Mouse (Mus musculus): ENCODE measurements at regions not wholly inside any gene's neighbourhood (a gene's known extent, or its start where the extent isn't known, plus 50 kb on each side); places are given as distances from the start of the nearest gene placed in this dataset.

DNA sequence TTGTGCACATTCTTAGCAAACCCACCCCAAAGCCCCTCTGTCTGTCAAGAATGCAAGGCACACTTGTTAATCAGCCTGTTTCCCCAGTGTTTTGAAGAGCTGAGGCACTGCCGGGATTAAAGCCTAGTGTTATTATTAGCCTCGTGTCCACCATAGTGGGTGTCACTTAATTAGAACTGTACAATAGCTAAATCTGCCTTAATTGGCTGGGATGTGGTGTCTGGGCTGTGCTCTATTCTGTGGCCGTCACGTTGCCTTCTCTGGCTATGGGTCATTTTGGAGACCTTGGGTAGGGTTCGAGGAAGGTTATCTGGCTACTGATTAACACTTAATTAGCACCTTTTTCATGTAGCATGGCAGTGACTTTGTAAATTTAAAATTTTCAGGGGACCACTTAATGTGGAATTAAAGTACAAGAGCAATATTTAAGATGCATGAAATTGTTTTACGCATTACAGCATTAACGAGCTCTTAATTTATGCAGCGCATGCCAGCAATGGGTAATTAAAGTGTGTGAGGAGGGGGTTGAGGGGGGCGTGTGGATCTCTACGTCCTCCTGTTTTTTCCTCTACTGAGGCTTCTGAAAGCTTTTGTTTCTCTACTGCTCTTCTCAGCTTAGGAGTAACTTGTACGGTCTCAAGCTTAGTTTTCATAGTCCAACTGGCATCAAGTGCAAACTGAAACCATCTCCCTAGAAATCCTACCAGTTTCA, 124.5 kb upstream of the Atp6ap2 start:
- 66% methylated on average over 11 of the region's 11 CpGs for WGBS
- Histone ChIP-seq H3K27ac (ENCODE audit: low read length) (no peak overlapping the region), H3K36me3 (ENCODE audit: control insufficient read depth, insufficient read depth) (no peaks in the 10 kb centered on the region), H3K4me3 (ENCODE audit: low read length) (no peak overlapping the region), H3K9ac (ENCODE audit: low read length) (no peak overlapping the region), H3K9me3 (replicated peaks; ENCODE audit: control insufficient read depth, low read length) (peaks cover 2% of the 10 kb centered on the region; the same call in 1 of the 2 replicates), H3K27me3 (ENCODE audit: control insufficient read depth, insufficient read depth, low read length) (no peaks in the 10 kb centered on the region), H3K4me1 (ENCODE audit: control insufficient read depth, insufficient read depth, low read length) (no peaks in the 10 kb centered on the region), H3K4me2 (ENCODE audit: low read depth, low read length) (no peak overlapping the region)
- no peak for ATAC-seq (replicated peaks; ENCODE audit: extremely low read depth, insufficient read depth, low FRiP score)

DNA sequence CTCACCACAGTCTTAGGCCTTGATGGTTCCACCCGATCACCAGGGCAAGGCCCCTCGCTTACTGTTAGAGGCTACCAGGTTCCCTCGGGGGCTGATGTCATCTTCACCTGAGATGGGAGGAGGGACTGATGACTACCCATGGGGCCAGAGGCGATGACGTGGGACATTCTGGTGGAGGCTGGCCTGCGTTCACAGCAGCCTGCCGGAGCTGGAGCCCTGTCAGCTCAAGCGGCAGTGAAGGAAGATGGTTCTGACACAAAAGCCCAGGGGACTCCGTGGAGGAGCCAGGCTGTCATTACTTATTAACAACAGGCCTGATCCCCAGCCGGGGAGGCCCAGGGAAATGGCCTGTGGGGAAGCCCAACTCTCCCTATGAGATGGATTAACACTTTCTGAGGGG, 121.3 kb upstream of the Atp6ap2 start:
- Histone ChIP-seq H3K9ac (ENCODE audit: low read length) (no peak overlapping the region), H3K36me3 (ENCODE audit: control insufficient read depth, insufficient read depth) (no peaks in the 10 kb centered on the region), H3K9me3 (replicated peaks; ENCODE audit: control insufficient read depth, low read length) (no peaks in the 10 kb centered on the region), H3K27ac (ENCODE audit: low read length) (no peak overlapping the region), H3K27me3 (ENCODE audit: control insufficient read depth, insufficient read depth, low read length) (no peaks in the 10 kb centered on the region), H3K4me2 (ENCODE audit: low read depth, low read length) (no peak overlapping the region), H3K4me3 (ENCODE audit: low read length) (no peak overlapping the region), H3K4me1 (ENCODE audit: control insufficient read depth, insufficient read depth, low read length) (no peaks in the 10 kb centered on the region)
- ATAC-seq (replicated peaks; ENCODE audit: extremely low read depth, insufficient read depth, low FRiP score), result no peak
- 44% methylated on average over 10 of the region's 10 CpGs for WGBS

DNA sequence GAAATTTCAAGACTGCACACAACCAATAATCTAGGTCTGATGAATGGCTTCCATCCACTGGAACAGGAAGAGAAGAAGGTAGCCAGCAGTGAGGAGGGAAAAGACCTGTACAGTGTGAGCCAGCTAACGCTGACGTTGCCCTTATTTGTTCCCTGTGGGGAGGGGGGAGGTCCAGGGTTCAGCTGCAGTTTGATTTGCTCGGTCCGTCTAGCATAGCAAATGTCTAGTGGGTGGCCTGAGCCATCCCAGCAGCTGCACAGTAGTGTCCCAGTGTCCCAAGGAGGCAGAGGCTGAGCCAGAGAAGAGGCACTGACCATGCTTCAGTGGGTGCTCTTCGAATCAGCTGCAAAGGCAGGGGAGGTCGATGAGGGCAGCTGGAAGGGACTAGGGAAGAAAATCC, 120.7 kb upstream of the Atp6ap2 start:
- Histone ChIP-seq H3K27ac (ENCODE audit: low read length) (no peak overlapping the region; the same call in 1 of the 2 replicates), H3K9ac (ENCODE audit: low read length) (no peak overlapping the region), H3K9me3 (replicated peaks; ENCODE audit: control insufficient read depth, low read length) (no peaks in the 10 kb centered on the region), H3K4me3 (ENCODE audit: low read length) (no peak overlapping the region), H3K36me3 (ENCODE audit: control insufficient read depth, insufficient read depth) (no peaks in the 10 kb centered on the region), H3K27me3 (ENCODE audit: control insufficient read depth, insufficient read depth, low read length) (peaks cover 3% of the 10 kb centered on the region; the same call in 1 of the 2 replicates), H3K4me2 (ENCODE audit: low read depth, low read length) (0 out of 2 replicates have a peak overlapping the region, but pooled peaks have one; percentile 9), H3K4me1 (ENCODE audit: control insufficient read depth, insufficient read depth, low read length) (no peaks in the 10 kb centered on the region)
- ATAC-seq (replicated peaks; ENCODE audit: extremely low read depth, insufficient read depth, low FRiP score), result no peak
- 31% methylated on average over 6 of the region's 6 CpGs for WGBS

DNA sequence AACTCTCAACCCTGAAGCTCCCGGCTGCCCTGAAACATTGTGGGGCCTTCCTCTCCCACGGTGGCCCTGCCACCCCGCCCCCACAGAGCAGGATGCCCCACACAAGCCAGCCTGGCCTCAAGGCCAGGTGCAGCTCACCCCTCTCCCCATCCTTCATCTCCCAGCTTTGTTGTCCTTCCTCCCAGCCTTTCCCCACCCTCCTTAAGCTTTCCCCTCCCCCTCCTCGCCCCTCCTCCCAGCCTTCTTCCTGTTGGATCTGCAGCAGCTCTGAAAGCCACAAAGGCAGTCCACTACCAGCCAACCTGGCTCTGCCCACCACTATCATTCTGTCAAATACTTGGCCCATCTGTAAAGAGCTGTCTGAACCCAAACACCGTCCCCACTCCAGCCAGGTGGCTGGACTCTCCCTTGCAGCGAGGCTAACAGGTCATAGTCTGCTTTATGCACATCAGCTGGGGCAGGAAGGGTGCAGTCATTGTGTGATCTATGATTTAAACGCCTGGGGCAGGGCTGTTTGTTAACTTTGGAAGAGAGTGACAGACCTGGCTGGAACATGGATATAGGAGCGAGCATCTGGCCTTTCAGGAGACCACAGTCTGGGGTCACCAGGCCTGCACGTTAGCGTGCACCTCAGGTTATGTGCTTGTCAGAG, 119.9 kb upstream of the Atp6ap2 start:
- Histone ChIP-seq H3K9ac (ENCODE audit: low read length) (no peak overlapping the region), H3K36me3 (ENCODE audit: control insufficient read depth, insufficient read depth) (no peaks in the 10 kb centered on the region)

DNA sequence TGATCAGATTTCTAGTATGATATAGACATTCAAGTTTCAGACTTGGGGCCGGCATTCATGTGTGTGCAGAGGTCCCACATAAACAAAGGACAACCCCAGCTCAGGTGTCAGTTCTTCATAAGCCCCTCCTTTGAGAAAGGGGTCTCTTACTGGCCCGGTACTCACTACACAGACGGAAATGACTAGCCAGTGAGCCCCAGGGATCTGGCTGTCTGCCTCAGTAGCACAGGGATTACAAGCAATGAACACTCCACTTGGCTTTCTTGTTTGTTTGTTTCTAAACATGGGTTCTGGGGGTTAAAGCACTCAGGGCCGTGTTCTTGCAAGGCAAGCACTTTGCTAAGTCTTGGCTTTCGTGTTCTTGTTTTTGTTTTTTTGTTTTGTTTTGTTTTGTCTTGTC, 115.3 kb upstream of the Atp6ap2 start:
- Histone ChIP-seq H3K9me3 (replicated peaks; ENCODE audit: control insufficient read depth, low read length) (no peaks in the 10 kb centered on the region; the same call in 1 of the 2 replicates), H3K4me1 (ENCODE audit: control insufficient read depth, insufficient read depth, low read length) (no peaks in the 10 kb centered on the region), H3K9ac (ENCODE audit: low read length) (no peak overlapping the region), H3K36me3 (ENCODE audit: control insufficient read depth, insufficient read depth) (no peaks in the 10 kb centered on the region), H3K27me3 (ENCODE audit: control insufficient read depth, insufficient read depth, low read length) (peaks cover 3% of the 10 kb centered on the region), H3K4me2 (ENCODE audit: low read depth, low read length) (no peak overlapping the region), H3K4me3 (ENCODE audit: low read length) (no peak overlapping the region), H3K27ac (ENCODE audit: low read length) (no peak overlapping the region)
- ATAC-seq (replicated peaks; ENCODE audit: extremely low read depth, insufficient read depth, low FRiP score), result no peak
- WGBS, result 75% methylated on average over 5 of the region's 5 CpGs

More for the DNA sequence above, 119.9 kb upstream of the Atp6ap2 start:
- Histone ChIP-seq H3K9me3 (replicated peaks; ENCODE audit: control insufficient read depth, low read length) (no peaks in the 10 kb centered on the region), H3K4me2 (ENCODE audit: low read depth, low read length) (no peak overlapping the region), H3K4me3 (ENCODE audit: low read length) (no peak overlapping the region), H3K4me1 (ENCODE audit: control insufficient read depth, insufficient read depth, low read length) (no peaks in the 10 kb centered on the region), H3K27ac (ENCODE audit: low read length) (peak overlapping the region; percentile 37; the same call in 1 of the 2 replicates), H3K27me3 (ENCODE audit: control insufficient read depth, insufficient read depth, low read length) (peaks cover 3% of the 10 kb centered on the region; the same call in 1 of the 2 replicates)
- WGBS, result 50% methylated on average over 10 of the region's 10 CpGs
- no peak for ATAC-seq (replicated peaks; ENCODE audit: extremely low read depth, insufficient read depth, low FRiP score)

DNA sequence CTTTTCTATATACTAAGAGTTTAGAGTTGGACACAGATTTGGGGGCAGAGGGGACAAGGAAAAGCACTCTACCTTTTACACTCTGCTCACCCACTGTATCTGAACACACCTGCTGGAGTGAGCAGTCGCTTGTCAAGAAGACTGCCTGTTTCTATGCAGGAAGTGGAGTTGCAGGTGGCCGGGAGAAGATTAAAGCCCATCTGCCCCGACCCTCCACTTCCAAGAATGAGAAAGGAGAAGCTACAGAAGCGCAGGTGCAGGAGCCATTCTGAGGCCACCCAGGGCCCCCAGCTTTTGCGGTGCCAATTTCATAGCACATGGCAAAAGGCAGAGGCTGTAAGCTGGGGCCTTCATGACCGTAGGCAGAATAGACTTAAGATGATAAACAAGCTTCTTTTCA, 108.4 kb upstream of the Atp6ap2 start:
- Histone ChIP-seq H3K4me2 (ENCODE audit: low read depth, low read length) (no peak overlapping the region), H3K4me3 (ENCODE audit: low read length) (no peak overlapping the region), H3K36me3 (ENCODE audit: control insufficient read depth, insufficient read depth) (no peaks in the 10 kb centered on the region), H3K9ac (ENCODE audit: low read length) (no peak overlapping the region), H3K27ac (ENCODE audit: low read length) (no peak overlapping the region), H3K4me1 (ENCODE audit: control insufficient read depth, insufficient read depth, low read length) (no peaks in the 10 kb centered on the region), H3K27me3 (ENCODE audit: control insufficient read depth, insufficient read depth, low read length) (no peaks in the 10 kb centered on the region; the same call in none of the 2 replicates), H3K9me3 (replicated peaks; ENCODE audit: control insufficient read depth, low read length) (no peaks in the 10 kb centered on the region; the same call in 1 of the 2 replicates)
- ATAC-seq (replicated peaks; ENCODE audit: extremely low read depth, insufficient read depth, low FRiP score), result no peak
- 75% methylated on average over 6 of the region's 6 CpGs for WGBS

DNA sequence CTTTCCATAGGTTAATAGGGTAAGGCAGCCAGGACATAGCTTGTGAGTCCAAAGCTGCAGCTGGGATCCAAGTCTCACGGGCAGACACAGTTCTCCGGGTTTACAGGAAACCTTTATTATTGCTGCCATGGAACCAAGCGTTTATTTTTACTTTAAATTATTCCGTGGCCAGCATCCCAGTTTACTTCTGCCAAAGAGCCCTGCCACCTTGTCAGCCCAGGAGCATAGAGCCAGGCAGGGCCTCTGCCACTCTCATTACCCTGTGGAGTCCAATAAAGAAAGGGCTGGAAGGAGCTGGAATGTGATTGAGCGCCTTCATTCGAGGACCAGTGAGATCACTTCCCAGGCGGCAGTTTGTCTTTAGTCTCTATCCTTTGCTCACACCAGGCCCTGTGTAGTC, 96.6 kb upstream of the Atp6ap2 start:
- Histone ChIP-seq H3K9ac (ENCODE audit: low read length) (no peak overlapping the region), H3K36me3 (ENCODE audit: control insufficient read depth, insufficient read depth) (no peaks in the 10 kb centered on the region), H3K4me2 (ENCODE audit: low read depth, low read length) (no peak overlapping the region), H3K27me3 (ENCODE audit: control insufficient read depth, insufficient read depth, low read length) (no peaks in the 10 kb centered on the region), H3K27ac (ENCODE audit: low read length) (no peak overlapping the region), H3K4me3 (ENCODE audit: low read length) (no peak overlapping the region), H3K4me1 (ENCODE audit: control insufficient read depth, insufficient read depth, low read length) (peaks cover 2% of the 10 kb centered on the region; the same call in 1 of the 2 replicates), H3K9me3 (replicated peaks; ENCODE audit: control insufficient read depth, low read length) (peaks cover 4% of the 10 kb centered on the region; the same call in 1 of the 2 replicates)
- 76% methylated on average over 7 of the region's 7 CpGs for WGBS
- ATAC-seq (replicated peaks; ENCODE audit: extremely low read depth, insufficient read depth, low FRiP score), result no peak

DNA sequence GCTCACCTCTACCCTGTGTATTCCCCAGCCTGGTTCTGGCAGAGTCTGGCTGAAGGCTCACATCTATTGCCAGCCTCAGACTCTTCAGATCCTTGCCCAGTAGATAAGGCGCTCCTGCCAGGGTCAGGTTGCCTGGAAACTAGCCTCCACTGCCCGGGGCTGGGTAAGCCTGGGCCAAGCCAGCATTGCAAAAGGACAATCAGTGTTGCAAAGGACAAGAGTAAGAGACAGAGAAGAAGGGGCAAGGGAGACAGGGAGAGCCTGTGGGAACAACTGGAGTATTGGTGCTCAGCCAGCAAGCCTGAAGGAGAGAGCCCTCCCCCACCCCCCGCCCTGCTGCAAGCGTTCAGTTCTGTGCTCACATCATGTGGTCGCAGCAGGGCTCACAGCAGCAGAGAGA, 94.4 kb upstream of the Atp6ap2 start:
- ATAC-seq (replicated peaks; ENCODE audit: extremely low read depth, insufficient read depth, low FRiP score), result no peak
- H3K27me3 ChIP-seq (ENCODE audit: control insufficient read depth, insufficient read depth, low read length), result 0 out of 2 replicates have a peak, but pooled peaks cover under 1% of the 10 kb centered on the region
- H3K4me1 ChIP-seq (ENCODE audit: control insufficient read depth, insufficient read depth, low read length), result peaks cover 2% of the 10 kb centered on the region; the same call in 1 of the 2 replicates
- no peak overlapping the region for H3K9ac ChIP-seq (ENCODE audit: low read length)
- no peaks in the 10 kb centered on the region for H3K36me3 ChIP-seq (ENCODE audit: control insufficient read depth, insufficient read depth)
- H3K4me2 ChIP-seq (ENCODE audit: low read depth, low read length), result no peak overlapping the region
- peaks cover 4% of the 10 kb centered on the region; the same call in 1 of the 2 replicates for H3K9me3 ChIP-seq (replicated peaks; ENCODE audit: control insufficient read depth, low read length)
- no peak overlapping the region for H3K4me3 ChIP-seq (ENCODE audit: low read length)
- WGBS, result 43% methylated on average over 5 of the region's 5 CpGs
- no peak overlapping the region for H3K27ac ChIP-seq (ENCODE audit: low read length)

DNA sequence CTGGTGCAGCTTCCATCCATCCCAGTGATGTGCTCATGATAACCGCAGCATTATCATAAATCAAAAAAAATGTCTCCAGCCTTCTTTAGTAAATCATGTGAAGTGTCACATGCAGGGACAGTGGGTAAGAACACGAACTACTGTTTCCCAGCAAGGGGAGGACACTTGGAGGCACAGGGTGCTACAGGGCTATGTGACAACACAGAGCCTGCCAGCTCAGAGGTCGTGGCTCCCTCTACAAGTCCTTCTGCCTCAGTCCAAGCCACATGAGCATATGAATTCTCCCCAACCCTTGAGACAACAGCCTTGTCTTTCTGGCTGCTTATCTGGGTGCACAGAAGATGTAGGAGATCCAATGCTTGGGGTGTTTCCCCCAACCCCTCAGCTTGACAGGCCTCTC, 93.7 kb upstream of the Atp6ap2 start:
- Histone ChIP-seq H3K9ac (ENCODE audit: low read length) (no peak overlapping the region), H3K27ac (ENCODE audit: low read length) (no peak overlapping the region), H3K9me3 (replicated peaks; ENCODE audit: control insufficient read depth, low read length) (peaks cover 4% of the 10 kb centered on the region; the same call in 1 of the 2 replicates), H3K4me2 (ENCODE audit: low read depth, low read length) (no peak overlapping the region), H3K4me3 (ENCODE audit: low read length) (no peak overlapping the region), H3K36me3 (ENCODE audit: control insufficient read depth, insufficient read depth) (no peaks in the 10 kb centered on the region), H3K4me1 (ENCODE audit: control insufficient read depth, insufficient read depth, low read length) (peaks cover 2% of the 10 kb centered on the region; the same call in 1 of the 2 replicates), H3K27me3 (ENCODE audit: control insufficient read depth, insufficient read depth, low read length) (0 out of 2 replicates have a peak, but pooled peaks cover 2% of the 10 kb centered on the region)
- WGBS, result 62% methylated on average over 3 of the region's 3 CpGs
- ATAC-seq (replicated peaks; ENCODE audit: extremely low read depth, insufficient read depth, low FRiP score), result no peak
